ENCODE assay signal across 21 mouse cellular contexts in the genomic region with DNA sequence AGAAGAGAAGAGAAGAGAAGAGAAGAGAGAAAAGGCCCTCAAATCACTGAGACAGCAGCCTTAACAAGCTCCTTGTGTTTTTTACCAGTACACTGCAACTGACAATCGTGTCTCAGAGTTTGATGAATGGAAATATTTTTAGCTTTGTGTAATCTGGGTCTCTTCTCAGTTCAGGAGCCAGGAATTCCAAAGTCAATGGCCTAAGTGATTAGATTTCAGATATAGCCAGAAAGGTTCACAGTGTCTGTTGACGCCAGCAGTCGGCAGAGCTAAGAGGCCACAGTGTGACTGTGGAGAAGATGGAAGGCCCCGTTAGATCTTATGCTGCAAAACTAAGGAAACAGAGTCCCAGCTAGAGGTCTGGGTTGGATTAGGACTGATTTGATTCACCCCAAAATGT.
A peak's percentile ranks its signal among the peaks of the same experiment; 100 is the strongest.
DNase-seq lines count a peak whose midpoint lies in the region; ATAC-seq and TF ChIP-seq lines count a peak whose summit lies in the region.
"Had no signal": no experiment of that assay in that cellular context is flagged by ENCODE, and none has a peak within 500 bp of the region (broad histone marks: within the 10 kb centered on the region; RNA-seq: fewer than 3 reads in every experiment).

No protein-coding gene starts in this region.

- H3K9ac ChIP-seq in heart, embryonic 12.5 days = no peak overlapping the region
- no peak overlapping the region for H3K9ac ChIP-seq in kidney, postnatal 0 days (ENCODE audit: low read depth, low read length)
- H3K9ac ChIP-seq in kidney, embryonic 15.5 days = no peak overlapping the region
- no peak overlapping the region for H3K9ac ChIP-seq in midbrain, postnatal 0 days (replicated peaks; ENCODE audit: low read length, poor library complexity, severe bottlenecking)
- H3K9ac ChIP-seq: embryonic facial prominence, embryonic 12.5 days; forebrain, embryonic 13.5 days; hindbrain, embryonic 15.5 days; midbrain, embryonic 12.5 days had no signal

- no peak overlapping the region for H3K4me3 ChIP-seq in heart, embryonic 12.5 days
- H3K4me3 ChIP-seq in kidney, postnatal 0 days (replicated peaks; ENCODE audit: low read depth, low read length) = no peak overlapping the region
- no peak overlapping the region for H3K4me3 ChIP-seq in kidney, embryonic 15.5 days (replicated peaks)
- no peak overlapping the region for H3K4me3 ChIP-seq in embryonic fibroblast, embryonic 13.5 days (ENCODE audit: insufficient read depth, low read length)
- H3K4me3 ChIP-seq in midbrain, postnatal 0 days (ENCODE audit: low read depth, low read length) = no peak overlapping the region
- H3K4me3 ChIP-seq: embryonic facial prominence, embryonic 12.5 days; forebrain, embryonic 13.5 days; hindbrain, embryonic 15.5 days; limb, embryonic 10.5 days; midbrain, embryonic 12.5 days had no signal

- H3K27ac ChIP-seq in heart, embryonic 12.5 days (ENCODE audit: poor library complexity, severe bottlenecking) = peak overlapping the region; percentile 38
- H3K27ac ChIP-seq in kidney, postnatal 0 days = no peak overlapping the region
- no peak overlapping the region for H3K27ac ChIP-seq in kidney, embryonic 15.5 days
- H3K27ac ChIP-seq in embryonic fibroblast, embryonic 13.5 days (ENCODE audit: insufficient read depth, low read length) = peak overlapping the region; percentile 78; the same call in 1 of the 2 replicates
- no peak overlapping the region for H3K27ac ChIP-seq in midbrain, postnatal 0 days (ENCODE audit: low read depth, low read length)
- H3K27ac ChIP-seq: embryonic facial prominence, embryonic 12.5 days; forebrain, embryonic 13.5 days; hindbrain, embryonic 15.5 days; limb, embryonic 10.5 days; midbrain, embryonic 12.5 days; stomach, postnatal 0 days had no signal

- ATAC-seq in heart, embryonic 12.5 days (ENCODE audit: insufficient number of reproducible peaks, low FRiP score) = 0 out of 2 replicates have a peak, but pooled peaks have one; percentile 25
- no peak for ATAC-seq in kidney, postnatal 0 days (replicated peaks; ENCODE audit: low FRiP score, low read depth)
- ATAC-seq in kidney, embryonic 15.5 days (replicated peaks; ENCODE audit: low FRiP score) = no peak
- no peak for ATAC-seq in midbrain, postnatal 0 days (ENCODE audit: low FRiP score)
- ATAC-seq: forebrain, embryonic 13.5 days had no signal

- H3K36me3 ChIP-seq in heart, embryonic 12.5 days = no peaks in the 10 kb centered on the region; the same call in 1 of the 2 replicates
- no peaks in the 10 kb centered on the region for H3K36me3 ChIP-seq in kidney, postnatal 0 days (ENCODE audit: insufficient read depth, low read length)
- H3K36me3 ChIP-seq in kidney, embryonic 15.5 days = no peaks in the 10 kb centered on the region
- H3K36me3 ChIP-seq in midbrain, postnatal 0 days (ENCODE audit: insufficient read depth, low read length) = no peaks in the 10 kb centered on the region
- H3K36me3 ChIP-seq: hindbrain, embryonic 15.5 days; midbrain, embryonic 12.5 days had no signal

- DNase-seq in heart, adult 18-20 months = no peak
- peak; percentile 56 for DNase-seq in kidney, postnatal 0 days (ENCODE audit: low spot score)
- DNase-seq in Muller cell, postnatal 12 days (ENCODE audit: inconsistent ontology term) = peak; percentile 54
- no peak for DNase-seq in midbrain, postnatal 0 days (ENCODE audit: low spot score)
- DNase-seq: adrenal gland, postnatal 36 days; cerebellum, adult 9-11 months; gastrocnemius, postnatal 36 days; kidney, adult 2 months; kidney, postnatal 14 days; liver; thymus, adult 2 months; thymus, postnatal 4 days had no signal

- no peak for TF ChIP-seq CTCF in kidney, postnatal 0 days (IDR thresholded peaks at IDR 0.05; ENCODE audit: low read depth)
- TF ChIP-seq CTCF in embryonic fibroblast, embryonic 13.5 days (IDR thresholded peaks at IDR 0.05; ENCODE audit: borderline replicate concordance, insufficient read depth, low read length) = no peak
- no peak for TF ChIP-seq CTCF in midbrain, postnatal 0 days (IDR thresholded peaks at IDR 0.05)

- peaks cover 14% of the 10 kb centered on the region for H3K4me1 ChIP-seq in heart, embryonic 12.5 days (replicated peaks)
- H3K4me1 ChIP-seq in kidney, postnatal 0 days (replicated peaks; ENCODE audit: insufficient read depth, low read length) = no peaks in the 10 kb centered on the region
- no peaks in the 10 kb centered on the region for H3K4me1 ChIP-seq in kidney, embryonic 15.5 days
- H3K4me1 ChIP-seq in embryonic fibroblast, embryonic 13.5 days (ENCODE audit: control insufficient read depth, insufficient read depth, low read length) = peaks cover 4% of the 10 kb centered on the region
- no peaks in the 10 kb centered on the region for H3K4me1 ChIP-seq in midbrain, postnatal 0 days (ENCODE audit: insufficient read depth, low read length)
- H3K4me1 ChIP-seq: embryonic facial prominence, embryonic 12.5 days; forebrain, embryonic 13.5 days; hindbrain, embryonic 15.5 days; limb, embryonic 10.5 days; midbrain, embryonic 12.5 days had no signal

- H3K9me3 ChIP-seq in heart, embryonic 12.5 days (replicated peaks) = no peaks in the 10 kb centered on the region
- H3K9me3 ChIP-seq in kidney, postnatal 0 days (replicated peaks; ENCODE audit: low read length) = no peaks in the 10 kb centered on the region
- no peaks in the 10 kb centered on the region for H3K9me3 ChIP-seq in kidney, embryonic 15.5 days (replicated peaks)
- no peaks in the 10 kb centered on the region for H3K9me3 ChIP-seq in midbrain, postnatal 0 days (ENCODE audit: low read length)
- H3K9me3 ChIP-seq: embryonic facial prominence, embryonic 12.5 days; forebrain, embryonic 13.5 days; hindbrain, embryonic 15.5 days; limb, embryonic 10.5 days; midbrain, embryonic 12.5 days had no signal

- H3K4me2 ChIP-seq in heart, embryonic 12.5 days = no peak overlapping the region
- no peak overlapping the region for H3K4me2 ChIP-seq in kidney, postnatal 0 days (ENCODE audit: low read length)
- H3K4me2 ChIP-seq in kidney, embryonic 15.5 days = no peak overlapping the region
- no peak overlapping the region for H3K4me2 ChIP-seq in midbrain, postnatal 0 days (ENCODE audit: low read depth, low read length, poor library complexity, severe bottlenecking)
- H3K4me2 ChIP-seq: embryonic facial prominence, embryonic 12.5 days; forebrain, embryonic 13.5 days; hindbrain, embryonic 15.5 days; midbrain, embryonic 12.5 days had no signal

- TF ChIP-seq POLR2A in embryonic fibroblast, embryonic 13.5 days (IDR thresholded peaks at IDR 0.05; ENCODE audit: low read depth, low read length) = no peak

- H3K27me3 ChIP-seq in heart, embryonic 12.5 days (replicated peaks) = no peaks in the 10 kb centered on the region
- H3K27me3 ChIP-seq in kidney, postnatal 0 days (ENCODE audit: insufficient read depth, low read length) = no peaks in the 10 kb centered on the region
- no peaks in the 10 kb centered on the region for H3K27me3 ChIP-seq in kidney, embryonic 15.5 days
- no peaks in the 10 kb centered on the region for H3K27me3 ChIP-seq in midbrain, postnatal 0 days (ENCODE audit: insufficient read depth, low read length)
- H3K27me3 ChIP-seq: embryonic facial prominence, embryonic 12.5 days; forebrain, embryonic 13.5 days; hindbrain, embryonic 15.5 days; midbrain, embryonic 12.5 days had no signal

- 7% methylated on average over 4 of the region's 4 CpGs for WGBS in heart, embryonic 12.5 days
- WGBS in kidney, postnatal 0 days = 34% methylated on average over 4 of the region's 4 CpGs
- 45% methylated on average over 4 of the region's 4 CpGs for WGBS in kidney, embryonic 15.5 days
- WGBS in midbrain, postnatal 0 days = 76% methylated on average over 4 of the region's 4 CpGs

Comparison
In these comparisons a context has a peak if more than half of its experiments do, and no peak if none do; other contexts are left out.
1. H3K27ac ChIP-seq: peak in heart, embryonic 12.5 days (single experiment) and embryonic fibroblast, embryonic 13.5 days (single experiment); none in kidney, postnatal 0 days (single experiment), kidney, embryonic 15.5 days (single experiment) and midbrain, postnatal 0 days (single experiment).
2. DNase-seq: peak in kidney, postnatal 0 days (single experiment) and Muller cell, postnatal 12 days (single experiment); none in heart, adult 18-20 months (0 of 2) and midbrain, postnatal 0 days (single experiment).